Mouse (Mus musculus): ENCODE results near the gene Snx29.
"Not testable (repeated sequence)": the region's sequence is repeated elsewhere in the genome, so short reads cannot be mapped to it uniquely, and the experiment has no call there.

Snx29 gene

GRCm38 (mm10) chr16:11500061-11500460 is 177.4 kb downstream of the Snx29 start:
- DNase-seq = no peak

- no peak for DNase-seq
These were observed 178.4 kb downstream of the Snx29 start for GRCm38 (mm10) chr16:11501138-11501537.

- DNase-seq = no peak
These were observed 178.9 kb downstream of the Snx29 start for GRCm38 (mm10) chr16:11501611-11502010.

- DNase-seq = no peak
These were observed 182.2 kb downstream of the Snx29 start for GRCm38 (mm10) chr16:11504666-11505491.

GRCm38 (mm10) chr16:11505492-11506176 is 182.9 kb downstream of the Snx29 start:
- peak; percentile 21 for DNase-seq

GRCm38 (mm10) chr16:11507188-11507731 is 184.6 kb downstream of the Snx29 start:
- DNase-seq = no peak

GRCm38 (mm10) chr16:11508341-11508740 is 185.6 kb downstream of the Snx29 start:
- no peak for DNase-seq

GRCm38 (mm10) chr16:11510416-11510815 is 187.7 kb downstream of the Snx29 start:
- DNase-seq = no peak

GRCm38 (mm10) chr16:11510854-11511253 is 188.1 kb downstream of the Snx29 start:
- DNase-seq = no peak

- not testable (repeated sequence) for DNase-seq
These were observed 189.0 kb downstream of the Snx29 start for GRCm38 (mm10) chr16:11511696-11512095.

GRCm38 (mm10) chr16:11516681-11517080 is 194.0 kb downstream of the Snx29 start:
- peak; percentile 23 for DNase-seq

- no peak for DNase-seq
These were observed 194.7 kb downstream of the Snx29 start for GRCm38 (mm10) chr16:11517385-11517784.

GRCm38 (mm10) chr16:11518803-11519498 is 196.2 kb downstream of the Snx29 start:
- no peak for DNase-seq

GRCm38 (mm10) chr16:11526104-11526786 is 203.5 kb downstream of the Snx29 start:
- peak; percentile 18 for DNase-seq

- peak; percentile 85 for DNase-seq
These were observed 204.3 kb downstream of the Snx29 start for GRCm38 (mm10) chr16:11526996-11527395.

GRCm38 (mm10) chr16:11530466-11531194 is 207.9 kb downstream of the Snx29 start:
- DNase-seq = no peak

GRCm38 (mm10) chr16:11531441-11531840 is 208.7 kb downstream of the Snx29 start:
- DNase-seq = no peak

- DNase-seq = peak; percentile 62
These were observed 209.9 kb downstream of the Snx29 start for GRCm38 (mm10) chr16:11532592-11532991.

GRCm38 (mm10) chr16:11533441-11533840 is 210.7 kb downstream of the Snx29 start:
- DNase-seq = no peak

- no peak for DNase-seq
These were observed 215.0 kb downstream of the Snx29 start for GRCm38 (mm10) chr16:11537663-11538062.

GRCm38 (mm10) chr16:11538191-11538590 is 215.5 kb downstream of the Snx29 start:
- no peak for DNase-seq

- no peak for DNase-seq
These were observed 218.3 kb downstream of the Snx29 start for GRCm38 (mm10) chr16:11540961-11541360.
